Mouse (Mus musculus) forebrain, embryonic 13.5 days (tissue): Measurements from ENCODE around the gene Gm1110. TPM values are rescaled to one million over a fixed set of nuclear protein-coding genes. Genes with fewer than 3 reads are reported as not detected.
"Not testable (repeated sequence)": the region's sequence is repeated elsewhere in the genome, so short reads cannot be mapped to it uniquely, and the experiment has no call there.

Experiments
- ATAC-seq: fragments of 200-750 bp; cut with Nextera tagmentation; 2 replicates; pipeline ENCODE4 v1.8.0; 2017
- H3K27ac ChIP-seq: fragments of 300-500 bp; sonication (generic); 2 replicates; pipeline ENCODE4 v1.5.1; 2015; ENCODE audit warnings: inconsistent platforms, mild to moderate bottlenecking, moderate library complexity
- H3K27me3 ChIP-seq: fragments of 300-500 bp; sonication (generic); 2 replicates; pipeline ENCODE4 v1.6.1; 2015; ENCODE audit warnings: mild to moderate bottlenecking, inconsistent platforms
- H3K36me3 ChIP-seq: fragments of 300-500 bp; sonication (generic); 2 replicates; pipeline ENCODE4 v1.6.1; 2015; ENCODE audit warnings: mild to moderate bottlenecking, inconsistent platforms; ENCODE audit not compliant: poor library complexity, severe bottlenecking
- H3K4me1 ChIP-seq: fragments of 300-500 bp; sonication (generic); 2 replicates; pipeline ENCODE4 v1.6.1; 2015; ENCODE audit warnings: inconsistent platforms
- H3K4me2 ChIP-seq: fragments of 300-500 bp; sonication (generic); 2 replicates; pipeline ENCODE4 v1.6.1; 2015; ENCODE audit warnings: inconsistent platforms, mild to moderate bottlenecking, moderate library complexity
- H3K4me3 ChIP-seq: fragments of 300-500 bp; sonication (generic); 2 replicates; pipeline ENCODE4 v1.5.1; 2015; ENCODE audit warnings: mild to moderate bottlenecking, inconsistent platforms
- H3K9ac ChIP-seq: fragments of 300-500 bp; sonication (generic); 2 replicates; pipeline ENCODE4 v1.6.1; 2015; ENCODE audit warnings: mild to moderate bottlenecking, inconsistent platforms
- H3K9me3 ChIP-seq: fragments of 300-500 bp; sonication (generic); replicated peaks from 2 replicates; pipeline ENCODE4 v1.6.1; 2016; ENCODE audit warnings: inconsistent platforms
- WGBS: fragments of 180-500 bp; shearing (Covaris S2); methylation state at CpG from one replicate; pipeline ENCODE4 v1.1.7; 2015; 5-methylcytosine and 5-hydroxymethylcytosine counted together
- polyA plus RNA-seq: library from polyadenylated mRNA; unstranded; fragments of >200 nt; fragmentation: Nextera tagmentation; extraction: Ambion mirVana; gene quantifications from 2 replicates; pipeline ENCODE4 v1.2.1, GENCODE M21; 2015

The Gm1110 gene
- polyA plus RNA-seq = 0.21 and 0.30 TPM in 2 replicates

GRCm38 (mm10) chr9:26922909-26923526 lies at the start of gene Gm1110:
Gm1110 (minus strand) TSS chr9:26923111.
- H3K27ac ChIP-seq = no peak within 1 kb of the TSS
- H3K36me3 ChIP-seq = no peaks in the 10 kb centered on the region
- no peaks in the 10 kb centered on the region for H3K4me1 ChIP-seq
- H3K4me3 ChIP-seq = no peak within 1 kb of the TSS
- no peak for ATAC-seq
- no peak within 1 kb of the TSS for H3K9ac ChIP-seq
- H3K4me2 ChIP-seq = no peak within 1 kb of the TSS
- 88% methylated on average over 13 of the region's 13 CpGs for whole genome bisulfite sequencing
- H3K9me3 ChIP-seq = no peaks in the 10 kb centered on the region
- H3K27me3 ChIP-seq = no peaks in the 10 kb centered on the region

GRCm38 (mm10) chr9:26947790-26948189 lies 24.9 kb upstream of the Gm1110 start:
- no peak for ATAC-seq
- no peaks in the 10 kb centered on the region for H3K36me3 ChIP-seq
- 59% methylated on average over 2 of the region's 2 CpGs for WGBS
- no peak overlapping the region for H3K4me3 ChIP-seq
- no peaks in the 10 kb centered on the region for H3K27me3 ChIP-seq
- no peak overlapping the region for H3K27ac ChIP-seq
- H3K9ac ChIP-seq = no peak overlapping the region
- H3K4me2 ChIP-seq = no peak overlapping the region
- no peaks in the 10 kb centered on the region; the same call in 1 of the 2 replicates for H3K9me3 ChIP-seq
- H3K4me1 ChIP-seq = no peaks in the 10 kb centered on the region

GRCm38 (mm10) chr9:26924146-26924545 lies 1.2 kb upstream of the Gm1110 start:
- ATAC-seq = no peak
- no peak overlapping the region for H3K27ac ChIP-seq
- no peaks in the 10 kb centered on the region for H3K9me3 ChIP-seq
- no peaks in the 10 kb centered on the region for H3K27me3 ChIP-seq
- H3K4me3 ChIP-seq = no peak overlapping the region
- no peaks in the 10 kb centered on the region for H3K36me3 ChIP-seq
- H3K9ac ChIP-seq = no peak overlapping the region
- H3K4me2 ChIP-seq = no peak overlapping the region
- H3K4me1 ChIP-seq = no peaks in the 10 kb centered on the region
- WGBS = 62% methylated on average over 3 of the region's 3 CpGs

DNA sequence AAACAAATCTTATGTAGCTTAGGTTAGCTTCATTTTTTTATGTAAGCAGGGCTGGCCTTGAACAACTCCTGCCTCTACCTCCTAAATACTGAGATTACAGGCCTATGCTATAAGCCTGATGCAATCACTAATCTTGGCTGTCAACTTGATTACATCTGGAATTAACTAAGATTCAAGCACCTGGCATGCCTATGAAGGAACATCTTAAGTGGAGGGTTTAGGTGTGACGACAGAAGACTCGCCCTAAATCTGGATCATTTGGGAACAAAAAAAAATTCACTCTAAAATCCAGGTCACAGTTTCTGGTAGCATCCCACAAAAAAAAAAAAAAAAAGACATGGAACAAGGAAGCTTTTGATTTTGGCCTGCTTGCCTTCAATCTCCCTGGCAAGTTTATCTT lies 3.1 kb downstream of the Gm1110 start:
- ATAC-seq = no peak
- Histone ChIP-seq H3K9ac (no peak overlapping the region), H3K27ac (no peak overlapping the region), H3K4me2 (no peak overlapping the region), H3K4me1 (no peaks in the 10 kb centered on the region), H3K27me3 (no peaks in the 10 kb centered on the region), H3K9me3 (no peaks in the 10 kb centered on the region), H3K36me3 (no peaks in the 10 kb centered on the region), H3K4me3 (no peak overlapping the region)
- WGBS = 95% methylated on average over 2 of the region's 2 CpGs

GRCm38 (mm10) chr9:26913150-26913549 lies 9.8 kb downstream of the Gm1110 start:
- Histone ChIP-seq H3K4me3 (no peak overlapping the region), H3K9me3 (no peaks in the 10 kb centered on the region), H3K4me2 (no peak overlapping the region), H3K36me3 (no peaks in the 10 kb centered on the region), H3K9ac (no peak overlapping the region), H3K27me3 (no peaks in the 10 kb centered on the region), H3K4me1 (no peaks in the 10 kb centered on the region), H3K27ac (no peak overlapping the region)
- 75% methylated on average over 4 of the region's 4 CpGs for WGBS
- no peak for ATAC-seq

DNA sequence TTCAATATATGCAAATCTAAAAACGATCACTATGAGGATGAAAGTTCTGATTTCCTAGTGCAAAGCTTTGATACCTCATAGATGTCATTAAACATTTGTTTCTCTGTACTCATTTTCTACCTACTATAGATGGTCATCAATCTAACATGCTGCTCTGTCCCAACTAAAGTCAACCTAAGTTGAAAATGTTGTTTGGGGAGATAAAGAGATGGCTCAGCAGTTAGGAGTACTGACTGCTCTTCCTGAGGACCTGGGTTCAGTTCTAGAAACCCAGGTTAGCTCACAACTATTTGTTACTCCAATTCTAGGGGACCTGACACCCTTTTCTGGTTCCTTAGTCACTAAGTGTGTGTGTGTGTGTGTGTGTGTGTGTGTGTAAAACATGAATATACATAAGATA lies 11.7 kb downstream of the Gm1110 start:
- WGBS = 80% methylated on average over 1 of the region's 1 CpGs
- no peaks in the 10 kb centered on the region for H3K4me1 ChIP-seq
- H3K9ac ChIP-seq = no peak overlapping the region
- no peak overlapping the region for H3K27ac ChIP-seq
- no peak overlapping the region for H3K4me3 ChIP-seq
- H3K9me3 ChIP-seq = no peaks in the 10 kb centered on the region
- H3K36me3 ChIP-seq = no peaks in the 10 kb centered on the region
- H3K27me3 ChIP-seq = no peaks in the 10 kb centered on the region
- no peak overlapping the region for H3K4me2 ChIP-seq
- no peak for ATAC-seq

DNA sequence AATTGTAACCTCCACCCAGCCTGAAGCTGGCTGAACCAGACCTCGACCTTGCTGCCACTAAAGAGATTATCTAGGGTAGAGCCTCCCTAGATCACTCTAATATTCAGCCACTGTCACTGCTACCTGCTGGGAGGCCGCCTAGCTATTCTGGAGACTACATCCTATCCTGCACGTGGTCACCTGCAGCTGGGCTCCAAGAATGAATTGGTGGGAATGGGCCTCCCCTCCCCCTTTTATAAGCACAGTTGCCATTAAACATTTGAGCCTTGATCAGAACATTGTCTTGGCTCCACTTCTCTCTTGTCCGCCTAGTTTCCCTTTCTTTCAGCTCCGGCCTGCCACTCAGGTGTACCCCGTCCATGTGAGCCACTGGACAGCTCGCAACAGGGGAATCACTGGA lies 53.1 kb downstream of the Gm1110 start:
- not testable (repeated sequence) for H3K9me3 ChIP-seq, H3K4me1 ChIP-seq

DNA sequence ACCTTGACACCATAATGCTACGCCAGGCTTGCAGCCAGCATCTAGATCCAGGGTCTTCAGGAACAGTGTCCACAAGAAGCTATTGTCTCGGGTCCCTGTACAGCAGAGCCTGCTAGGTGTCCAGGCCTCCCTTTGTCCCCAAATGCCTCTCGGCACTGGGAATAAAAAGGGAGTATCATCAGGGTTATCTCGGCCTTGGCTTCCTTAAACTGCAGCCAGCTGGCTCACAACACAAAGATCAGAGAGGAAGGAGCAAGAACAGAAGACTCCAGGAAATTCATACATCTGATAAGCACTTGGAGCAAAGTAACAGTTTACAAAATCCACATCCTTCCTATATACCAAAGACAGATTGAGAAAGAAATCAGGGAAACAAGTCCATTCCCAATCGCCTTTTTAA lies 62.2 kb downstream of the Gm1110 start, which contains the start of gene Glb1l3:
Gene Glb1l3 (minus strand): TSS at position 140 of the 400 bp plus-strand sequence.
- H3K4me2 ChIP-seq = no peak within 1 kb of the TSS
- H3K36me3 ChIP-seq = no peaks in the 10 kb centered on the region
- H3K27me3 ChIP-seq = no peaks in the 10 kb centered on the region
- H3K4me1 ChIP-seq = no peaks in the 10 kb centered on the region
- no peak within 1 kb of the TSS for H3K9ac ChIP-seq
- ATAC-seq = no peak
- 78% methylated on average over 5 of the region's 5 CpGs for WGBS
- no peak within 1 kb of the TSS for H3K4me3 ChIP-seq
- H3K27ac ChIP-seq = no peak within 1 kb of the TSS
- no peaks in the 10 kb centered on the region for H3K9me3 ChIP-seq

More for the DNA sequence above, 53.1 kb downstream of the Gm1110 start:
- not testable (repeated sequence) for H3K4me2 ChIP-seq, H3K27ac ChIP-seq, H3K4me3 ChIP-seq, H3K27me3 ChIP-seq, H3K9ac ChIP-seq, ATAC-seq, H3K36me3 ChIP-seq
- 82% methylated on average over 7 of the region's 7 CpGs for WGBS

DNA sequence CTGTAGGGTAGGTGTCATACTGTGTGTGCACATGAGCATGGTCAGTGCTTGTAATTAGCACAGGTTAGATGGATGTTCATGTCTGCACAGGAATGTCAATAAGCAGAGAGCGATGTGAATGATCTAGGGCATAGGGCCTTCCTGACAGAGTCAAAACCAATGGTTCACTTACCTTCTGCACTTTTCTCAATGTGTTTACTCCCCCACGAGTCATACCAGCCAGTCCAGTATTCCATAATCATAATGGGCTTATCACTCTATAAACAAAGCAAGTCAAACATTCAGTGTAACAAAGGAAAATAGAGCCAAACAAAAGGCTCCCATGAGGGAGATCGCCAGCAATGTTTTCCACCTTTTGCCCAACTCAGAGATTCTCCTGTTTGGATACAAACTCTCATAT lies 91.8 kb downstream of the Gm1110 start:
- Histone ChIP-seq H3K36me3 (no peaks in the 10 kb centered on the region), H3K9ac (no peak overlapping the region), H3K27ac (no peak overlapping the region), H3K4me3 (no peak overlapping the region), H3K4me2 (no peak overlapping the region), H3K27me3 (no peaks in the 10 kb centered on the region), H3K9me3 (no peaks in the 10 kb centered on the region), H3K4me1 (no peaks in the 10 kb centered on the region)
- 88% methylated on average over 3 of the region's 3 CpGs for WGBS
- ATAC-seq = no peak

Other genes with a start within 250 kb of the Gm1110 start
- 13.6 TPM in 2 replicates for gene B3gat1, start 189.4 kb downstream of the Gm1110 start, polyA plus RNA-seq
- 2.6 and 3.3 TPM in 2 replicates for gene Glb1l2, start 116.6 kb downstream of the Gm1110 start, polyA plus RNA-seq
- gene Glb1l3, start 62.2 kb downstream of the Gm1110 start, polyA plus RNA-seq = not detected in 2 replicates
- gene Acad8, start 76.5 kb upstream of the Gm1110 start, polyA plus RNA-seq = 38.2 and 47.5 TPM in 2 replicates
- 154 and 156 TPM in 2 replicates for gene Thyn1, start 76.6 kb upstream of the Gm1110 start, polyA plus RNA-seq
- gene Vps26b, start 107.0 kb upstream of the Gm1110 start, polyA plus RNA-seq = 52.6 and 56.5 TPM in 2 replicates
- 26.5 and 30.7 TPM in 2 replicates for gene Ncapd3, start 107.1 kb upstream of the Gm1110 start, polyA plus RNA-seq
- gene Jam3, start 232.3 kb upstream of the Gm1110 start, polyA plus RNA-seq = 113 and 123 TPM in 2 replicates